Mouse (Mus musculus): ENCODE data around the gene Fam198b.

GRCm38 (mm10) chr3:79878350-79878749 is 6.0 kb upstream of the Fam198b start:
- TF ChIP-seq CTCF (IDR thresholded peaks at IDR 0.05; ENCODE audit: borderline replicate concordance, control insufficient read depth, extremely low read depth, insufficient read depth, low read length, poor library complexity) (no peak), POLR2A (IDR thresholded peaks at IDR 0.05; ENCODE audit: control insufficient read depth, extremely low read depth, insufficient read depth, low read length, poor library complexity) (no peak)

All from thymus, adult 2 months (tissue).